Mouse (Mus musculus) limb, embryonic 11.5 days (tissue): Measurements from ENCODE around the gene Ppm1g. TPM values are rescaled to one million over a fixed set of nuclear protein-coding genes. Genes with fewer than 3 reads are reported as not detected.

Source experiments
- ATAC-seq: fragments of 200-750 bp; cut with Nextera tagmentation; 2 replicates; pipeline ENCODE4 v1.8.0; 2017; ENCODE audit warnings: low read depth; ENCODE audit not compliant: insufficient number of reproducible peaks, low FRiP score, low TSS enrichment
- DNase-seq: peaks from one replicate; pipeline ENCODE4 v3.0.0-alpha.2; 2015; ENCODE audit warnings: low spot score
- H3K27ac ChIP-seq: fragments of 300-500 bp; sonication (generic); replicated peaks from 2 replicates; pipeline ENCODE4 v1.5.1; 2014; ENCODE audit warnings: low read depth, mild to moderate bottlenecking, low read length
- H3K27me3 ChIP-seq: fragments of 300-500 bp; sonication (generic); 2 replicates; pipeline ENCODE4 v1.6.1; 2014; ENCODE audit warnings: mild to moderate bottlenecking, low read length, mixed read lengths; ENCODE audit not compliant: control insufficient read depth, insufficient read depth
- H3K36me3 ChIP-seq: fragments of 300-500 bp; sonication (generic); 2 replicates; pipeline ENCODE4 v1.6.1; 2014; ENCODE audit warnings: mild to moderate bottlenecking, low read length, moderate library complexity, mixed read lengths; ENCODE audit not compliant: control insufficient read depth, insufficient read depth
- H3K4me1 ChIP-seq: fragments of 300-500 bp; sonication (generic); 2 replicates; pipeline ENCODE4 v1.6.1; 2014; ENCODE audit warnings: low read length, mixed read lengths; ENCODE audit not compliant: control insufficient read depth, insufficient read depth
- H3K4me2 ChIP-seq: fragments of 300-500 bp; sonication (generic); 2 replicates; pipeline ENCODE4 v1.6.1; 2014; ENCODE audit warnings: low read depth, mild to moderate bottlenecking, moderate library complexity; ENCODE audit not compliant: severe bottlenecking
- H3K4me3 ChIP-seq: fragments of 300-500 bp; sonication (generic); 2 replicates; pipeline ENCODE4 v1.5.1; 2014; ENCODE audit warnings: low read depth, low read length
- H3K9ac ChIP-seq: fragments of 300-500 bp; sonication (generic); 2 replicates; pipeline ENCODE4 v1.6.1; 2014; ENCODE audit warnings: mild to moderate bottlenecking, low read length
- H3K9me3 ChIP-seq: fragments of 300-500 bp; sonication (generic); 2 replicates; pipeline ENCODE4 v1.6.1; 2016; ENCODE audit warnings: low read length; ENCODE audit not compliant: control insufficient read depth
- WGBS: fragments of 180-500 bp; shearing (Covaris S2); extraction: QIAGEN DNeasy Blood & Tissue Kit; methylation state at CpG from one replicate; pipeline ENCODE4 v1.1.7; 2014; 5-methylcytosine and 5-hydroxymethylcytosine counted together
- polyA plus RNA-seq: library from polyadenylated mRNA; unstranded; fragments of >200 nt; fragmentation: Nextera tagmentation; extraction: Ambion mirVana; gene quantifications from 2 replicates; pipeline ENCODE4 v1.2.1, GENCODE M21; 2014

Gene Ppm1g
- polyA plus RNA-seq, 1 experiment from 2014 or later = 154 TPM

DNA sequence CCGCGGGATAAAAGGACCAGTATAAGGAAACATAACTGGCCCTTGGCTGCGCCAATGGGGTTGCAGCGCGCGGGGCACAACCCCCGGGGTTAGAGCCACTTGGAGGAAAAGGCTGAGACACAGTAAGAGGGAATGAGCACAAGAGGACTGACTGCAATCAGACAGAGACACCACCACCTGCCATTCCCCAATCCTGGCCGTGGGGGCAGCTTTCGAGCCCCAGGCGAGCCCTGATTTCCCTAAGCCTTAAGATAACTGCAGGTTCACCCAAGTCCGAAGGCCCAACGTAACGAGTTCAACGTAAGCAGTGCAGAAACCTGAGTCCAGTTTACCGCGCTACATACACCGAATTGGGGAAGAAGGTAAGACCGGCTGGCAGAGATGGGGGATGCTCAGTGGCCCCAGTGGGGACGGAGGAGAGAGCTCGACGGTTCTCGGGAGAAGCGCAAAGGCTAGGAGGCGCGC is 41.2 kb downstream of the Ppm1g start:
- no peak for DNase-seq
- Histone ChIP-seq H3K4me2 (peak overlapping the region; percentile 66), H3K27ac (peak overlapping the region; percentile 96), H3K9ac (peak overlapping the region; percentile 75), H3K27me3 (no peaks in the 10 kb centered on the region), H3K9me3 (no peaks in the 10 kb centered on the region), H3K4me3 (peak overlapping the region; percentile 94), H3K4me1 (no peaks in the 10 kb centered on the region), H3K36me3 (no peaks in the 10 kb centered on the region; the same call in 1 of the 2 replicates)
- peak; percentile 70; the same call in 1 of the 2 replicates for ATAC-seq
- WGBS = under 1% methylated on average over 25 of the region's 25 CpGs

DNA sequence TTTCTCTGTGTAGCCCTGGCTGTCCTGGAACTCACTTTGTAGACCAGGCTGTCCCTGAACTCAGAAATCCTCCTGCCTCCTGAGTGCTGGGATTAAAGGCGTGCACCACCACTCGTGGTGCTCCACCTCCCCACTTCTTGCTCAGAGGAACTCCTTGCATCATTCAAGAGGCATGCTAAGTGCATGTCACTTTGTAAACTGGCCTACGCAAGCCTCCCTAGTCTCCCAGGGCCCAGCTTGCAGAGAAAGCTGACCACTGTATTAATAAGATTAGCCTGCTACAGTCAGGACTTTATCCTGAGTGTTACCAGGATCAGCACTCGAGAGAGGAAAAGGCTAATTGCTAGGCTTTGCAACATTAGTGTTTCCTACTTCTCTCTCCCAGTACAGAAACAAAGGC is 51.9 kb downstream of the Ppm1g start:
- Histone ChIP-seq H3K4me1 (no peaks in the 10 kb centered on the region), H3K27me3 (no peaks in the 10 kb centered on the region), H3K4me3 (no peak overlapping the region), H3K9ac (no peak overlapping the region), H3K9me3 (no peaks in the 10 kb centered on the region), H3K4me2 (no peak overlapping the region), H3K36me3 (peaks cover 32% of the 10 kb centered on the region), H3K27ac (no peak overlapping the region)
- WGBS = 91% methylated on average over 4 of the region's 4 CpGs
- no peak for ATAC-seq
- DNase-seq = no peak

DNA sequence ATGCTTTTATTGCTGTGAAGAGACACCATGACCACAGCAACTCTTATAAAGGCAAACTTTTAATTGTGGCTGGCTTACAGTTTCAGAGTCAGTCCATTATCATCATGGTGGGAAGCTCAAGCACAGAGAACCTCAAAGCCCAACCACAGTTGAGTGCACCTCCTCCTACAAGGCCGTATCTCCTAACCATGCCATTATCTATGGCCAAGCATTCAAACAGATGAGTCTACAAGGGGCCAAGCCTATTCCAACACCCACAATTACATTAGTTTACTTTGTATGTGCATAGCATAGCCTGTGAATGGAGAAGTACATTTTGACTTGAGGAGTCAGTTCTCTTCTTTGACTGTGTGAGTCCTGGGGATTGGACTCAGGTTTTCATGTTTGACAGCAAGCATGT is 55.6 kb downstream of the Ppm1g start:
- H3K4me3 ChIP-seq = no peak overlapping the region
- H3K4me1 ChIP-seq = no peaks in the 10 kb centered on the region
- ATAC-seq (no peak), DNase-seq (no peak)
- WGBS = 88% methylated on average over 1 of the region's 1 CpGs
- H3K27ac ChIP-seq = no peak overlapping the region
- H3K4me2 ChIP-seq = no peak overlapping the region
- no peak overlapping the region for H3K9ac ChIP-seq
- H3K27me3 ChIP-seq = no peaks in the 10 kb centered on the region
- H3K9me3 ChIP-seq = no peaks in the 10 kb centered on the region
- H3K36me3 ChIP-seq = peaks cover 26% of the 10 kb centered on the region

DNA sequence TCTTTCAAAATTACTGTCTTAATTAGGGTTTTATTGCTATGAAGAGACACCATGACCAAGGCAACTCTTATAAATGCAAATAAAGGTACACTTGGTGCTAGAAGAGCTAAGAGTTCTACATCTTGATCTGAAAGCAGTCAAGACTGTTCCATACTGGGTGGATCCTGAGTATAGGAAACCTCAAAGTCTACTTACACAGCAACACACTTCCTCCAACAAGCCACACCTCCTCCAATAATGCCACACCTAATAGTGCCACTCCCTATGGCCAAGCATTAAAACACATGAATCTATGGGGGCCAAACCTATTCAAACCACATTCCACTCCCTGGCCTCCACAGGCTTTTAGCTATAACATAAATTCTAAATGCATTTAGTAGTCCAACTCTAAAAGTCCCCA is 58.0 kb downstream of the Ppm1g start:
- Histone ChIP-seq H3K9me3 (no peaks in the 10 kb centered on the region), H3K27me3 (no peaks in the 10 kb centered on the region), H3K4me2 (no peak overlapping the region), H3K4me1 (no peaks in the 10 kb centered on the region), H3K27ac (no peak overlapping the region), H3K9ac (no peak overlapping the region), H3K36me3 (peaks cover 21% of the 10 kb centered on the region), H3K4me3 (no peak overlapping the region)
- no peak for DNase-seq
- no peak for ATAC-seq

DNA sequence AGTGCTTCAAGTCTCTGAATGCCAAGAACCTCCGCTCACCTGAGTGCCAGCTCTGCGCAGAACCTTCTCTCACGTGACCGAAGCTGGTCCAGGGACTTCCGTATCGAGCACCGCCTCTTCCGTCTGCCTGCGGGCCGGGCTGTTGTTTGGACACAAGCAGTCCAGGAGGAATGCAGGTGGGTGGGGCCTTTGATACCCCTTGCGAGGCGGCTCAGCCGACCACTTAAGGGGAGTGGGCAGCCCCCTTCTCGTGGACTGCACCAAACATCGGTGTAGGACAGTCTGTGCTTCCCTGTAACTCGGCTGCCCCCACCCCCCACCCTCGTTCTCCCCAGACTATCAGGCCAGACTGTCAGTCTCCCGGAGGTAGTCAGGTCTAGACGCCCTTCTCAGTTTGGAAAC is 66.3 kb downstream of the Ppm1g start, which contains the start of gene Mpv17:
Gene Mpv17, minus strand, starts transcription at position 100 of the 402 bp plus-strand sequence.
- WGBS = under 1% methylated on average over 19 of the region's 19 CpGs
- Histone ChIP-seq H3K27me3 (no peaks in the 10 kb centered on the region), H3K27ac (0 out of 2 replicates have a peak within 1 kb of the TSS, but pooled peaks have one; percentile 36), H3K4me1 (0 out of 2 replicates have a peak, but pooled peaks cover 6% of the 10 kb centered on the region), H3K4me2 (peak within 1 kb of the TSS; percentile 71), H3K9ac (peak within 1 kb of the TSS; percentile 58), H3K4me3 (peak within 1 kb of the TSS; percentile 51), H3K36me3 (peaks cover 4% of the 10 kb centered on the region), H3K9me3 (no peaks in the 10 kb centered on the region)
- peak; percentile 92 for ATAC-seq
- peak; percentile 88 for DNase-seq

DNA sequence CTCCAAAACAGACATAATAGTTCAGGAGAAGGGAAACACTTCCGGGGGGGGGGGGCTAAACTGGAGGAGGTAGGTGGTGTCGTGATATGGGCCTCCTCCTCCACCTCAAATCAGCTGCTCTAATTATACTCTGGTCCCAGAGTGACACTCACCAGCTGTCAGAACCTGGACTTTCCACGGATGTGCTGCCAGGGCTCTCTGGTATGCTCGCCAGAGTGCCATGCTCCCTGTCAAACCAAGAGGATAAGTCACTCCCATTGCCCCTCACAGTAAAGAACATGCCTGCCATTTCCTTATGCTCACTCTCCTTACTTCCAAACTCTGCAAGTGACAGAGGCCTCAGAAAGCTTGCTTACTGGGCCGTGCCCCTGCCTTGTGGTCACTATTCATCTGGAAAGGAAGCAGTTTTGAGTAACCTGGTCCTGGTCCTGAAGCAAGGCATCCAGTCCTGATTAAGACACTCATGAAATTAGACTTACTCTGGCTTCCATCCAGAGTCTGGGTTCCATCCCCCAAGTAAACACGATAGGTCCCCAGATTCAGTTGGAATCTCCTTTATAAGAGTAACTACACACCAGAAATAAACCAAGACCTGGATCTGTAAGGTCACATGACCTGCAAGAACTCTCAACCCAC is 66.9 kb downstream of the Ppm1g start:
- 0 out of 2 replicates have a peak, but pooled peaks cover 6% of the 10 kb centered on the region for H3K4me1 ChIP-seq
- peak overlapping the region; percentile 51 for H3K4me3 ChIP-seq
- peak overlapping the region; percentile 58 for H3K9ac ChIP-seq
- peak; percentile 16 for ATAC-seq
- H3K4me2 ChIP-seq = peak overlapping the region; percentile 71
- no peak for DNase-seq
- no peaks in the 10 kb centered on the region for H3K27me3 ChIP-seq
- 34% methylated on average over 6 of the region's 6 CpGs for WGBS
- H3K27ac ChIP-seq = no peak overlapping the region
- H3K9me3 ChIP-seq = no peaks in the 10 kb centered on the region
- H3K36me3 ChIP-seq = peaks cover 4% of the 10 kb centered on the region

Other genes with a start within 250 kb of the Ppm1g start
- gene Atraid, start 172.4 kb downstream of the Ppm1g start, polyA plus RNA-seq = 75.0 and 83.9 TPM in 2 replicates
- 8.0 and 8.6 TPM in 2 replicates for gene Slc5a6, start 171.8 kb downstream of the Ppm1g start, polyA plus RNA-seq
- 33.7 and 36.1 TPM in 2 replicates for gene Cad, start 165.9 kb downstream of the Ppm1g start, polyA plus RNA-seq
- gene Dnajc5g, start 114.4 kb downstream of the Ppm1g start, polyA plus RNA-seq = not detected in 2 replicates
- gene Slc30a3, start 112.5 kb downstream of the Ppm1g start, polyA plus RNA-seq = 0.20 TPM in 1 of 2 replicates, not detected in the other
- 0.30 and 0.65 TPM in 2 replicates for gene Trim54, start 104.0 kb downstream of the Ppm1g start, polyA plus RNA-seq
- not detected in 2 replicates for gene Ucn, start 81.9 kb downstream of the Ppm1g start, polyA plus RNA-seq
- 55.6 and 56.6 TPM in 2 replicates for gene Mpv17, start 66.4 kb downstream of the Ppm1g start, polyA plus RNA-seq
- gene Gm29609, start 40.8 kb downstream of the Ppm1g start, polyA plus RNA-seq = 1.1 and 1.8 TPM in 2 replicates
- gene Gtf3c2, start 40.5 kb downstream of the Ppm1g start, polyA plus RNA-seq = 89.2 and 104 TPM in 2 replicates
- 138 and 144 TPM in 2 replicates for gene Snx17, start 27.5 kb downstream of the Ppm1g start, polyA plus RNA-seq
- 71.9 and 73.0 TPM in 2 replicates for gene Eif2b4, start 27.3 kb downstream of the Ppm1g start, polyA plus RNA-seq
- gene Zfp513, start 18.4 kb downstream of the Ppm1g start, polyA plus RNA-seq = 5.5 and 6.2 TPM in 2 replicates
- 119 and 124 TPM in 2 replicates for gene Nrbp1, start 20.2 kb upstream of the Ppm1g start, polyA plus RNA-seq
- gene Gm9970, start 20.5 kb upstream of the Ppm1g start, polyA plus RNA-seq = 0.38 and 0.49 TPM in 2 replicates
- 23.3 and 24.9 TPM in 2 replicates for gene Krtcap3, start 31.0 kb upstream of the Ppm1g start, polyA plus RNA-seq
- gene Ift172, start 70.4 kb upstream of the Ppm1g start, polyA plus RNA-seq = 45.7 and 51.3 TPM in 2 replicates
- gene Fndc4, start 75.4 kb upstream of the Ppm1g start, polyA plus RNA-seq = 64.3 and 79.4 TPM in 2 replicates
- 0.16 TPM in 1 of 2 replicates, not detected in the other for gene Gckr, start 76.8 kb upstream of the Ppm1g start, polyA plus RNA-seq
- 63.4 and 63.5 TPM in 2 replicates for gene Zfp512, start 231.7 kb upstream of the Ppm1g start, polyA plus RNA-seq